Mouse (Mus musculus) adrenal gland, postnatal 4 days (tissue): ENCODE results near the gene Pccb. TPM values are rescaled to one million over a fixed set of nuclear protein-coding genes. Genes with fewer than 3 reads are reported as not detected.

Experiments
- DNase-seq, 2 experiments: peaks; one replicate each; pipeline ENCODE4 v3.0.0; 2021 to 2022; ENCODE audit warnings: low spot score in 2 of 2, mixed read lengths in 2 of 2
- total RNA-seq, 2 experiments: library from RNA; stranded (reverse); gene quantifications; 2 replicates each; pipeline ENCODE4 v1.2.3; 2021

Pccb gene
- total RNA-seq, 2 experiments from 2014 or later = 102 to 115 TPM

DNA sequence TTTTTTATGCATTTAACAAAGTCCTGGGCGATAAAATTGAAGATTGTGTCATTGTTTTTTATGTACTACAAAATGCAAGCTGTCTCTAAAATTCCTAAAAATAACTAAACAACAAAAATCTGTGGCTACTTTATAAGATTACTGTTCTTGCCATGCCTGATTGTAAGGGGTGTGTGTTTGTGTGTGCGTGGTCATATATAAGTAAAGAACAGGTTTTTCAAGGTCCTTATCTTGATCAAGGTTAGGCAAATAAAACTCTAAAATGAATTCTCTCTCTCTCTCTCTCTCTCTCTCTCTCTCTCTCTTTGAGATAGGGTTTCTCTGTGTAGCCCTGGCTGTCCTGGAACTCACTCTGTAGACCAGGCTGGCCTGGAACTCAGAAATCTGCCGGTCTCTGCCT, 17.3 kb upstream of the Pccb start:
- DNase-seq = no peak

DNA sequence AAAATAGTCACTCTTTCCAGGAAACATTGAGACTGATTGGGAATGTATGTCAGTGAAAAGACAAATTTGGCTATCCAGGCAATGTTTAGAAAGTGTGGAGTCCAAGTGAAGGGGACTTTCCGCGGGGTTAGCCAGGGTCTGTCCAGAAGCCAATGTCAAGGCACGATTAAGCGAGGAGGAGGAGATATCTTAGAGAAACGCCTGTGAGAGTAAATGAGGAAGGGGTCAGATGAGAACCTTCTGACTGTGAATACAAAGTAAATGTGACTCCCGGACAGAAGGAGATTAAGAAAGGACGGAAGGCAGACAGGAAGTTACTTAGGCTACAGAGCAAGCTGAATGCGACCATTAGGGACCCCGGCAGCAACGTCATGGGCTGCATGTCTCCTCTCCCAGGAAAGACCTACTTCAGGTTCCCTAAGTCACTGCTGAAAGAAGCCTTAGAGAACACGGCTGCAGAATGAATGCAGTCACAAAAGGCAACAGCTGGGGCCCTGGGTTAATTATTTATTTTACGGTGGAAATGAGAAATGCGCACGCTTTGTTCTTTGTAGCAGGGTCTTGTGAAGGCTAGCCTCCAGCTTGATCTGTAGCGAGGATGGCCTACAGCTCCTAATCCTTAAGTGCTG, 11.1 kb upstream of the Pccb start:
- no peak for DNase-seq

DNA sequence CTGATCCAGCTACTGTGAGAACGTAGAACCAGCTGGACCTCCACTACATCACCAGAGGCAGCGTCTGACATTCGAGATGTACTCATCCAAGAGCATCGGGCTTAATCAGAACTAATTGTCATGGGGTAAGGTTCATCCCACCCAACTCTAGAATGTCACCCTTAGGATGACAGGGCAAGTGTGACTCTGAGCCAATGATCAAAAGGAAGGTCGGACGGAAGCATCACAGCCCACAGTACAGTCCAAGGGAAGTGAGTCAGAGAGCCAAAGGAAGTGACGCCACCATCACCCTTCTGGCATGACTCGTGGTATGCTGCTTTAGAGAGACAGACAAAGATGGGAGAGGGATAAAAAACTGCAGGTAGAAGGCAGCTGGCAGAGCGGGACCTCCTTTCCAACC, 7.6 kb upstream of the Pccb start:
- no peak for DNase-seq

DNA sequence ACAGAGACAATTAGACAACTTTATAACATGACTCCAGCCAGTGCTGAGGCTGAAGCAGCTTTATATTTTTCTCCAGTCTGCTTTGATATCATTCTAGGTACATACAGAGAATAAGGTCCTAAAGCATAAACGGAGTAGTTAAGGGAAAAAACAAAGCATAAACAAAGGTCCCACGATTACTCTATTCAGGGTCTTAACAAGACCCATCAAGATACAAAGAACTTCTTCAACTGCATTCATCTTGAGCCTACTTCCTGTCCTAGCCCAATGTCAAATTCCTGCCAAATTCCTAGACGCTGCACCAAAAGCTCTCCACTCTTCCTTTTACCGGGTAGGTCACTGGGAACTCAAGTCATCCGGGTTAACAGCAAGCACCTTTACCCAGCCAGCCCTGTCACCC, 6.8 kb upstream of the Pccb start:
- DNase-seq = no peak

DNA sequence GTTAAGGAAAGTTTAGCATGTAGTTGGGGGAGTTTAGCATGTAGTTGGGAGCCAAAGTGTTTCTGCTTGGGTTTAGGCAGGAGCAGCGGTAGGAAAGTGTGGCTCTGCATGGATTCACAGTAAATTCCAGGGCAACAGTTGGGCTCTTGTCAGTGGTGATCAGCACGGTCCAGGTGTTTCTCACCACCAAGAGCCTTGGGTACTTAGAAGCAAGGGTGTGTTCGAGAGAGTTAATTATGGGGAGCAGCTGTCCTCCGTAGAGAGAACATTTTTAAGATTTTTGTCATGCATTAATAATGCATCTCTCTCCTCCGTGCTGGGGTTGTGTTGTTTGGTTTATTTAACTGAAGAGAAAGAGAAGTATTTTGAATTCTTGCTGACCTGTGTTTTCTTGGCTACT, 3.9 kb upstream of the Pccb start:
- DNase-seq = no peak

DNA sequence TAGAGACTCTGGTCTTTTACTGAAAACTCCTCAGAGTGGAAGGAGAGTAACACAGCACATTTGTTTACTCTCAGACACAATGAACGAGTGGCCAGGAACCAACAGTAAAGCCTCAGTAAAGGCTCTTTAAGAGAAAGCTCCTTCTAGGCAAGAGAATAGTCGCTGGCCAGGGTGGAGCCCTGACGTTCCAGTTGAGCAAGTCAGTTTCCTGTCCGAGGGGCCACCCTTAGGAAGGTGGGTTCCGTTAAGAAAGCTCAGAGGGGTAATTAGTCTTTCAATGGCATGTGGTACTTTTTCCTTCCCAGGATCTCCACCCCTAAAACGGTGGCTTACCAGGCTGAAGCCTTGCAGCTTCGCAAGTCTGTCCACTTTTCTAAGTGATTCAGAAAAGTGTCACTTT, 2.7 kb upstream of the Pccb start:
- DNase-seq = no peak

DNA sequence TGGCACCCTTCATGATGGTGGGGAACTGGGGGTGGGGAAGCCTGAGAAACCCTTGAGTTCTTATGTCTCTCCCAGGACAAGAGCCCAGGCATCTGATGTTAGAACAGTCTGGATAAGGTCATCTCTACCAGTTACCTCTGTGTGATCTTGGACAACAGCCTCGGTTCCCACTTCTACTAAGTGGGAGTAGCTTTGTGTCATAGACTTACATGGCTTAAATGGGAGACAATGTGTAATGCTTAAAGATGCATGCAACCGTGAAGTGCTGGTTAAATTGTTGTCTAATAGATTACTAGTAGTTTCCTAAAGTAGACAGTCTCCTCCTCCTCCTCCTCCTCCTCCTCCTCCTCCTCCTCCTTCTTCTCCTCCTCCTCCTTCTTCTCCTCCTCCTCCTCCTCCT, 2.2 kb upstream of the Pccb start:
- DNase-seq = no peak

DNA sequence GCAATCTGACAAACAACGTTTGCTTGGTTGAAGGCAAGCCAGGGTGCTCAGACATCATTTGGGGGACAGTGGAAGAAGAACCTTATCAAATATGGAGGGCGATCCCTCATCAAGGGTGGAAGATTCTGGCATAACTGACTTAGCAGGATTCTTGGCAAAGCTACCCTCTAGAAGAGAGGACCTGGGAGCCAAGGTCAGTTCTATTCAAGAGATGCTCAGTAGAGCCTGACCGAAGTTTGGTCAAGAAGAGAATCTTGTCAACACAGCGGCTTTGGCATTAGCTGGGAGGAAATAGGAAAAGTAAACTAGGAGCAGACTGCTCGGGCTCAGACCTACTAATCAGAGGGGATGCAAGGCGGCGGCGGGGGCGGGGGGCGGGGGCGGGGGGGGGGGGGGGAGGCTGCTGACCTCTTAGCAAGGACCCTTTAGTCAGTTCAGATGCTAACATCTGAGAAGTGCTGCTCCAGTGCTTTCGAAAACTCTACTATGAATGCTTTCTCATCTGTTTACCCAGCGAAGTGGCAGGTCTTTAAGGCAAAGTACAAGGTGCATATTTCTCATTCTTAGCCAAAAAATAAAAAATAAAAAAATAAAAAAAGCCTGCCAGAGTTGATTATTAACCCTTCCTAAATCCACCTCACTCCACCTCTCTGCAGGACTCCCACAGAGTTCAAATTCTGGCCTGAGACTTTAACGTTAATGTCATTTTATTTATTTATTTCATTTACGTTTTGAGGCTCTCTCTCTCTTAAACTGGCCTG, 1.3 kb upstream of the Pccb start:
- DNase-seq = no peak

DNA sequence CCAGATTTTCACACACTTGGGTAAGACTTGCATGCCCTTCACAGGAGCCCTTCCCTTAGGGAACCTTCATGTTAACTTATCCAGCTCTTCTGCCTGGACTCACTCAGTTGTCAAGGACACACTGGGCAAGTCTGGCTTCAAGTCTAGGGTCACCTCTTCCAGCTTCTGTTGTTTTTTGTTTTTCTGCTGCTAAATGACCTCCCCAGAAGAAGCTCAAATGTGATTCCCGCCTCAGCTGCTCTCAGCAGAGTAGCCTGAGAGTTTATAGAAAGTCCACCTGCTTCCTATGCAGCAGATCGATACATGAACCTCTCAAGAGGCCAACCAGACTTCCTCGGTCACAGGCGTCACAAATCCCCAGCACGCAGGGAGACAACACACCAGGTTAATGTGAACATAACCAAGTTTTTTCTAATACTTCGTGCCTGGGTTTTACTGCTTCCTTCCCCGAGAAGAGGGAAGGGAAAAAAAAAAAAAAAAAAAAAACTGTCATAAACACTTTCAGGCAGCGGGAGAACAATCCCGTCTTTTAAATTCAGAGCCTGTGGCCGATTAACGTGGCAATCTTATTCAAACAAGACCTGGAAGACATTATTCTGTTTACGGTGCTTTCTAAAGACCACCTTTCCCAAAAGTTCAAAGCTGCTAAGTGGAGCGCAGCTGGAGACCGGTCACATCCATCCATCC, 794 bp downstream of the Pccb start:
- DNase-seq = no peak

DNA sequence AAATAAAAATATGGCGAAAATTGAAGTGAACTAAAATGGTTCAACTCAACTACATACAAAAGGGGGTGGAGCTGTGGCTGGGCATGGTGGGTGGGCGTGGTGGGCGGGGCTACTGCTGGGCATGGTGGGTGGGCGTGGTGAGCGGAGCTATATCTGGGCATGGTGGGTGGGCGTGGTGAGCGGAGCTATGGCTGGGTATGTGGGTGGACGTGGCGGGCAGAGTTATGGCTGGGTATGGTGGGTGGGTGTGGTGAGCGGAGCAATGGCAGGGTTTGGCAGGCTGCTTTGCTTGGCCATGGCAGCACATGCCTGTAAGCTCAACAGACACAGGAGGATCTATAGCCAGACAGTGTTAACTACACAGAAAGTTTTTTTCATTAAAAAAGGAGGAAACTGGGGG, 15.9 kb downstream of the Pccb start:
- no peak for DNase-seq

DNA sequence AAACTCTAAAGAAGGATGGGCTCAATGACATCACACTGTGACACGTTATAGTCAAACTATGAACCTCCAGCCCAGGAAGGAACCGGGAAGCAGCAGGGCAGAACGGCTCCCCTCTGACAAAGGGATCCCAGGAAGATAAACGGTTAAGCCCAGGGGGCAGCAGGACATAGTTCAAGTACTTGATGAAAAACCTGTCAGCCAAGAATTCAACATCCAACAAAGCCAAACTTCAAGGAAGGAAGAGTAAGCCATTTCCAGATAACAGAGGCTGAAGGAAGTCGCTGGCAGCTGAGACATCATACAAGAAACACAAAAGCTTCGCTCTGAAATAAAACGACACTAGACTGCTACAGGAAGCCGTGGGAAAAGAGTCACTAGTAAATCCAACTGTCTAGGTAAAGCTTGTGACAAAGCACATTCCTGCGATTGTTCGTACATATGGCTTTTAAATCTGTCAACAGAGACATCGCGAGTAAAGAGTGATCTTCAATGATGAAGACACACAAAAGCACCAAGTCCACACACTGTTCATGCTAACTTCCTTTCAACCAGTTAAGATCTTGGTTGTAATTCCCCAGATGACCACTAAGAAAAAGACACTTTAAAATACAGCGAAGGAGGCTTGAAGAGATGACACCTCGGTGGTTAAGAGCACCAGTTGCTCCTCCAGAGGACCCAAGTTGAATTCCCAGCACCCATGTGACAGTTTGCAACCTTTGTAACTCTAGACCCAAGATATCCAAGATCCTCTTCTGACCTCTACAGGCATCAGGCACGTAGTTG, 16.8 kb downstream of the Pccb start:
- DNase-seq = no peak

DNA sequence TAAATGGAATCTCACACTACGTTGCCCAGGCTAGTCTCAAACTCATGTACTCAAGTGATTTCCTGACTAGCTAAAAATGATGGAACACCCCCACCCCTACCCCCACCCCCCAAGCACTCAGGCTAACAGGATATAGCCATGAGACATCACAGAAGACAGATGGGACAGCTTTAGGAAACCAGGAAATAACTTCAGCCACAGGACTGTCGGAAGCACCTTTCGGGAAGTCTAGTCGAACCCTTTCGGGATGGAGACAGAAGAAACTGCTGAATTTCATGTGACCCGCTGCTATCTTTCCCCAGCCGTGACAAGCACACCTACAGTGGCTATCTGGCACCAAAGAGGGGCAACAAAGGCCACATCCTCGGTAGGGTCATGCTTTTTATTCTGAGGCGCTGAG, 19.4 kb downstream of the Pccb start:
- no peak for DNase-seq

DNA sequence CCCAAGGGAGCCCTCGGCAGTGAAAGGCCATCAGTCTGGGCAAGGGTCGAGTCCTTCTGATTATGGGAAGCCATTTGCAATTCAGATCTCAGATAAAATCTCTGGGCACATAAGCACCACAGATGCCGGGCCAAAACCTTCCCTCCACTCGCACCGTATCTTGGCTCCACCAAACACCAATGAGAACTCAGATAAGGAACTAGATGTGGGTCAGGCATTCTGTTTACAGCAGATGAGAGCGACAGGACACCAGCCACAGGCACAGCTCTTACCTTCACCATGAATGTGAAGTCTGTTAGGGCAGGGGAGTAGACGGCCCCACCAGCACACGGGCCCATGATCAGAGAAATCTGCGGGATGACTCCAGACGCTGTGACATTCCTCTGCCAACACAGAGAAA, 22.3 kb downstream of the Pccb start:
- no peak for DNase-seq

DNA sequence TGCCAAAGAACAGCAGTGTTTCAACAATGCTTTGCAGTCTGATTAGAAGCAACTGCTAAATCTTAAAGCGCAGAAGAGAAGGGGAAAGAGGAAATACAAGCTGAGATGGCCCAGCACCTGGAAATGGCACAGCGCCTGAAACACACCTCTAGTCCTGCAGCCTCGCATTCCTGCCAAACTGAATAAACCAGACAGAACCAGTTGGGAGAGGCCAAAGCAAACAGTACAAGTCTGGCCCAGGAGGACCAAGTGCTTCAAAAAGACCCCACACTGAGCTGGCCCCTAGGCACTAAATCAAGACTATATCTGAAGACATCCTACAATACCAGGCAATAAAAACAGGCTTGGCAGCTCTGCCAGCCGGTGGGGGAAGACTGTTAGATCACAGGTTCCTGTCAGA, 28.8 kb downstream of the Pccb start:
- no peak for DNase-seq

DNA sequence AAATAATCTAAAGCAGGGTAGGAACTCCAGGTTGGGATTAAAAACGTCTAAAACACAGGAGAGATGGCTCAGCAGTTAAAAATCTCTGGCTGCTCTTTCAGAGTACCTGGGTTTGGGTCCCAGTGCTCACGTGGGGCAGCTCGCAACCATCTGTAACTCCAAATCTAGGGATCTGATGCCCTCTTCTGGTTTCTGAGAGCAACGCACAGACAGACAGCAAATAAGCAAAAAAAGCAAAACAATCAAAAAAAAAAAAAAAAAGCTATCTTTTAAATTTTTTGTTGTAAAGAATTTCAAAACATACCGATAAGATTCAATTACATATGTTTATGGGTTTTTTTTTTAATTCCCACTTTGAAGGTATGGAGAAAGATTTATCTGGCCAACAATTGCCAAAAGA, 31.4 kb downstream of the Pccb start:
- no peak for DNase-seq

DNA sequence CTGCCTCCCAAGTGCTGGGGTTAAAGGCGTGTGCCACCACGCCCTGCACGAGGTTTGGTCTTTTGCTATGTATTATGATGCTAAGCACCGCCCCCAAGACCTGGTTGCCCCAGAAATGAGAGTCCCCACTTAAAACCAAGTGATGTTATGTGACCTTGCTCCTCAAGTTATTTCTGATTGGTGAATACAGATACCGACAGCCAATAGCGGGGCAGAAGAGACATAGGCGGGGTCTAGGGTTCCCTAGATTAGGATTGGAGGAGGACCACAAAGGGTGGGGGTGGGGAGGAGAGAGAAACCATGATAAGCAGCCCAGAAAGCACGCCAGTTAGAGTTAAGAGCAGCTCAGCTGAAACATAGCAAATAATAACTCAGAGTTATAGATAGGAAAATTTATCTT, 31.9 kb downstream of the Pccb start:
- DNase-seq = no peak

DNA sequence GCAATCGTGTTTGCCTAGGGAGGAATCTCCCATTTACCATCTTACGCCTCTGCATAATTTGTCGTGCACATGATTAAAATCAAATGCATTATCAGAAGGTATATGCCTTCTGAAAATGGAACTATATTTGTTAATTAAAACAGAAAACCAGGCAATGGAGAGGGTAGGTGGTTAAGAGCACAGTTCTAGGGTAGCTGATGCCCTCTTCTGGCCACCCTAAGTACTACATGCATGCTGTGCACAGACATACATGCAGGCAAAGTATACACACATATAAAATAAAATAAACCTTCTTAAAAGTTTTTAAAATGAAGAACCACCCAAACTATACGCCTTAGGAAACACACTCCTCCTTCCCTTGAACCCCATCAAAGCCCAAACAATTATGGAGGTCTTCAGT, 32.6 kb downstream of the Pccb start:
- DNase-seq = no peak

DNA sequence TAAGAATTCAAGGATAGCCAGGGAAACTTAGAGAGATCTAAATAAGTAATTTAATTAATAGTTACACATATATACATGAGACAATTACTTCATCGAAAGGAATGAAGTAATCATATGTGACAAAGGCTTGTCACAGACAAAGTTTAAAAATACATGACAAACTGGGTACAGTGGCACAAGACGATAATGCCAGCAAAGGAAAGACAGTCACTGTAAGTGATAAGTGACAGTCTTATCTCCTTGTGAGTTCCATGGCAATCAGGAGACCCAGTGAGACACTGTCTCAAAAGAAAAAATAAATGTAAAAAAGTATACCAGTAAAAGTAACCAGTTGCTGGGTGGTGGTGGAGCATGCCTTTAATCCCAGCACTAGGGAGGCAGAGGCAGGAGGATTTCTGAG, 37.6 kb downstream of the Pccb start:
- DNase-seq = no peak

DNA sequence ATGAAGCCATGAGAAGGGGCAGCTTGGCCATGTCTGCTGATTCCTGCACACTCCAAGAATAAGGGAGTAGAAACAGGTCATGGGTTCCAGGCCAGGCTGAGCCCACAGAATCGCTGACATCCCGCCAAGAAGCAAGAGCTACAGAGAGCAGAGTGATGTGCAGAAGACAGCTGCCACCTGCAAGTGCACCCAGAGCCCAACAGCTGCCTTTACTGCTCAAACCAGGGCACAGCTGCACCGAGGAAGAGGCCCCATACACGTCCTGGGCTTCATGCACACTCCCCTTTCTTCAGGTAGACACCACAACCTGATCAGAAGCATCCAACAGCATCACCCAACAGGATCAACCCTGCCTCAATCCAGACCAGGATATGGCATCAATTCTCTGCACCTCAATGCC, 40.8 kb downstream of the Pccb start:
- DNase-seq = no peak

DNA sequence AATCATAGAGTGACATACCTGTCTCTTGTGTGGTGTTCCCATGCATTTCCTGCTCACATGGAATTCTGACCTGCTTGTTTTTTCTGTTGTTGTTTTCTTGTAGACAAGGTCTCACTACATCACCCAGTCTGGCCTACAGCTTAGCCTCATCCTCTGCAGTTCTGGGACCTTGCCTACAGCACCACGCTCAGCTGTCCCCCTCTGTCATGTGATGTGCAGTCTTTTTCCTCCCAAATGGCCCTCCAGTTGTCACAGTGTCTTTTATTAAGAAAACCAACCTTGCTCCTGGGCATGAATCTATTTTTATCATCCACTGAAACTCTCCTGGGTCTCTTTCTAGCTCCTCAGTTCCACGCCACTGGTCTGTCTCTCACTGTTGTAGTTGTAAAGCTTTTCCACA, 42.5 kb downstream of the Pccb start:
- no peak for DNase-seq

DNA sequence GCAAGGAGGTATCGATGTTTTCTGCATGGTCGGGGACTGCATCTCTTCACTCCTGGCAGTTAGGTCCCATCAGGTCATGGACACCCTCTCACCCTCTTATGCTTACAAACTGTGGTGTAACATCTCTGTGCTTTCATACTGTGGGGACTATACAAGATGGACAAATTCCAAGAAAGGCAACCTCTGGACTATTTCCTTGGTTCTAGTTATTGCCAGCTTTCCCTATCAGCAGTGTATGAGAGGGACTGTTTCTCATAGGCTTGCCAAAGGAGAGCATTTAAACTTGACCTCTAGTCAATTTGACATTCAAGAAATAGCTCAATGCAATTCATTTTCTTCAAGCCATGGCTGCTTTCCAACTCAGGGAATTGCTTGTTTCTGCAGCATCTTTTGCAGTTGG, 43.4 kb downstream of the Pccb start:
- DNase-seq = no peak

DNA sequence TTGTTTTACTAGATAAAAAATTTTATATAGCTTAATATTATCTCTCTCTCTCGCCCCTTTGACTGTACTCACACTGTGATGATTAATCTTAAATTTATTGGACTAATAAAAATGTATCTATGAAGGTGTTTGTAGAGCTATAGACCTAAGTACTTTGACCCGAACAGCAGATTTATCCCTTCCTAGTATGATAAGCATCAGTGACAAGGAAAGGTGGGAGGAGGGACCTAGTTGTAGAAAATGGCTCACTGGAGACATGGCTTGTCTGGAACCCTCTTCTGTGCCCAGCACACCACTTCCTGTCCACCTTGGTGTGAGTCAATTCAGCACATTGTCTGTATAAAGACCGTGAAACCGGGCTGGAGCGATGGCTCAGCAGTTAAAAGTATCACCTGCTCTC, 44.1 kb downstream of the Pccb start:
- DNase-seq = no peak
